Mouse (Mus musculus) myocyte (in vitro differentiated cells): Measurements from ENCODE around the gene Hoxa4. TPM values are rescaled to one million over a fixed set of nuclear protein-coding genes. Genes with fewer than 3 reads are reported as not detected.

Experiments
- H3K27me3 ChIP-seq: one replicate; pipeline ENCODE4 v1.6.1; 2011; ENCODE audit not compliant: control insufficient read depth, insufficient read depth, insufficient read length
- H3K36me3 ChIP-seq: one replicate; pipeline ENCODE4 v1.6.1; 2011; ENCODE audit not compliant: control insufficient read depth, insufficient read depth
- H3K4me2 ChIP-seq: one replicate; pipeline ENCODE4 v1.6.1; 2011; ENCODE audit warnings: low read depth, control low read depth
- H3K4me3 ChIP-seq: one replicate; pipeline ENCODE4 v1.5.1; 2011; ENCODE audit warnings: mild to moderate bottlenecking, control low read depth, moderate library complexity
- H3K79me2 ChIP-seq: one replicate; pipeline ENCODE4 v1.6.1; 2011; ENCODE audit not compliant: control insufficient read depth, insufficient read depth
- H3ac ChIP-seq: one replicate; pipeline ENCODE4 v1.6.1; 2011; ENCODE audit not compliant: control insufficient read depth, insufficient read length
- CEBPB ChIP-seq: IDR thresholded peaks from 2 replicates; pipeline ENCODE4 v1.6.1; 2011; ENCODE audit warnings: mild to moderate bottlenecking, moderate library complexity; ENCODE audit not compliant: poor library complexity, insufficient read depth, severe bottlenecking
- E2F4 ChIP-seq: IDR thresholded peaks from one replicate; pipeline ENCODE4 v1.6.1; 2011; ENCODE audit warnings: mild to moderate bottlenecking, control low read depth, moderate library complexity; ENCODE audit not compliant: insufficient read depth
- MAX ChIP-seq: IDR thresholded peaks from one replicate; pipeline ENCODE4 v1.6.1; 2011; ENCODE audit warnings: low read depth, mild to moderate bottlenecking, control low read depth
- MYOD1 ChIP-seq, 3 experiments: IDR thresholded peaks; one replicate each; pipeline ENCODE4 v1.6.1; 2011; ENCODE audit warnings: control low read depth in 2 of 3, low read depth in 2 of 3, mild to moderate bottlenecking in 2 of 3, moderate library complexity in 1 of 3; ENCODE audit not compliant: insufficient read length in 2 of 3, control insufficient read depth in 1 of 3
- MYOG ChIP-seq, 3 experiments: IDR thresholded peaks; one replicate each; pipeline ENCODE4 v1.6.1; 2011; ENCODE audit warnings: control low read depth in 2 of 3, low read depth in 2 of 3, mild to moderate bottlenecking in 2 of 3; ENCODE audit not compliant: insufficient read length in 2 of 3, control insufficient read depth in 1 of 3, insufficient read depth in 1 of 3
- POLR2A ChIP-seq: IDR thresholded peaks from one replicate; pipeline ENCODE4 v1.6.1; 2011; ENCODE audit warnings: low read depth, mild to moderate bottlenecking, control low read depth, moderate library complexity; ENCODE audit not compliant: insufficient read length
- POLR2AphosphoS2 ChIP-seq: IDR thresholded peaks from one replicate; pipeline ENCODE4 v1.6.1; 2011; ENCODE audit warnings: low read depth, control low read depth; ENCODE audit not compliant: insufficient read length
- REST ChIP-seq: IDR thresholded peaks from one replicate; pipeline ENCODE4 v1.6.1; 2011; ENCODE audit warnings: mild to moderate bottlenecking, control low read depth, moderate library complexity; ENCODE audit not compliant: insufficient read depth, insufficient read length
- SRF ChIP-seq: IDR thresholded peaks from one replicate; pipeline ENCODE4 v1.6.1; 2011; ENCODE audit warnings: low read depth; ENCODE audit not compliant: control insufficient read depth, insufficient read length
- TCF12 ChIP-seq: IDR thresholded peaks from one replicate; pipeline ENCODE4 v1.6.1; 2011; ENCODE audit warnings: mild to moderate bottlenecking, control low read depth; ENCODE audit not compliant: poor library complexity, insufficient read depth, severe bottlenecking
- TCF3 ChIP-seq: IDR thresholded peaks from one replicate; pipeline ENCODE4 v1.6.1; 2011; ENCODE audit warnings: low read depth, control low read depth; ENCODE audit not compliant: insufficient read length
- USF1 ChIP-seq: IDR thresholded peaks from one replicate; pipeline ENCODE4 v1.6.1; 2011; ENCODE audit warnings: low read depth, mild to moderate bottlenecking, control low read depth, moderate library complexity
- polyA plus RNA-seq: library from polyadenylated mRNA; unstranded; fragments of >200 nt; fragmentation: generic; extraction: Trizol; gene quantifications from one replicate; pipeline ENCODE4 v1.2.1, GENCODE M21; 2012; ENCODE audit warnings: missing spikeins

Hoxa4 gene
- polyA plus RNA-seq, result 1.4 TPM

- no peak for TF ChIP-seq CEBPB
- TF ChIP-seq USF1, result no peak
- TF ChIP-seq TCF3, result no peak
- TF ChIP-seq TCF12, result no peak
- no peak for TF ChIP-seq MYOD1 (IDR thresholded peaks at IDR 0.05; ENCODE audit: control insufficient read depth in 1 of 3, insufficient read length in 2 of 3, low read depth in 2 of 3)
- TF ChIP-seq MAX, result no peak
- TF ChIP-seq POLR2A, result no peak
- no peak for TF ChIP-seq REST
- no peak for TF ChIP-seq SRF
- no peak for TF ChIP-seq MYOG (IDR thresholded peaks at IDR 0.05; ENCODE audit: control insufficient read depth in 1 of 3, insufficient read depth in 1 of 3, insufficient read length in 2 of 3, low read depth in 2 of 3)
- no peak for TF ChIP-seq POLR2AphosphoS2
- TF ChIP-seq E2F4, result no peak
- Histone ChIP-seq H3K36me3 (no peaks in the 10 kb centered on the region), H3K27me3 (no peaks in the 10 kb centered on the region), H3K79me2 (peaks cover 4% of the 10 kb centered on the region), H3K4me2 (peak within 1 kb of the TSS; percentile 84), H3K4me3 (peak within 1 kb of the TSS; percentile 47), H3ac (peak within 1 kb of the TSS; percentile 0)
Observed at GRCm38 (mm10) chr6:52190906-52191810, at the start of gene Hoxa4. Gene Hoxa4, minus strand, starts transcription at chr6:52191753.

DNA sequence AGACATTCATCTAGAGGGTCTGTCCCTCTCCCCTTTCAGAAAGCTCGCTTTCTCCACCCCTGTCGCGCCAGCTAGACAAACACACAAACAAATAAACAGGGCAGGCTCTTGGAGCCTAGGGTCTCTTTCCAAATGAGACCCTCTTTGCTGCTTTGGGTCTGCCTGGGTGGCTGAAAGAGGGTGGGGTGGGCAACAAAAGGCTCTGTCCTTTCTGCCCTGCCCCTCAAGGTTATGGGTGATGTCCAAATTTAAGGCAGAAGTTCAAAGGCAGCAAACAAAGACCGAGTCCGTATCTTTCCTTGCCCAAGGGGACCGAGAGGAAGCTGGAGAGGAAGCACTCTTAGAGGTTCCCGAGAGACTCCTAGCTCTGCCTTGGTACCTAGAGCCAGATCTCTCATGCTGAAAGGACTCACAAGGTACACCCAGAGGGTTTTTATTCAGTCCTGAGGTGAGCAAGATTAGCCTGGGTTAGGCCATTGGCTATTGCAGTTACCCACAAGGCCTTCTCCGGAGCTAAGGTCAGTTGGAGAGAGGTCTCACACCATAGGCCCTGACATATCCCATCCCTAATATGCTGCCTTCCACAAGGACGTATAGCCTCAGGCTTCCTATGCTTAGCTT, 49.6 kb upstream of the Hoxa4 start:
- Histone ChIP-seq H3K4me2 (peak overlapping the region; percentile 76), H3K27me3 (no peaks in the 10 kb centered on the region), H3K79me2 (peaks cover 59% of the 10 kb centered on the region), H3K4me3 (peak overlapping the region; percentile 86), H3ac (no peak overlapping the region), H3K36me3 (no peaks in the 10 kb centered on the region)
- TF ChIP-seq POLR2AphosphoS2 (peak; percentile 31), SRF (no peak), MYOG (IDR thresholded peaks at IDR 0.05; ENCODE audit: control insufficient read depth in 1 of 3, insufficient read depth in 1 of 3, insufficient read length in 2 of 3, low read depth in 2 of 3) (no peak)

DNA sequence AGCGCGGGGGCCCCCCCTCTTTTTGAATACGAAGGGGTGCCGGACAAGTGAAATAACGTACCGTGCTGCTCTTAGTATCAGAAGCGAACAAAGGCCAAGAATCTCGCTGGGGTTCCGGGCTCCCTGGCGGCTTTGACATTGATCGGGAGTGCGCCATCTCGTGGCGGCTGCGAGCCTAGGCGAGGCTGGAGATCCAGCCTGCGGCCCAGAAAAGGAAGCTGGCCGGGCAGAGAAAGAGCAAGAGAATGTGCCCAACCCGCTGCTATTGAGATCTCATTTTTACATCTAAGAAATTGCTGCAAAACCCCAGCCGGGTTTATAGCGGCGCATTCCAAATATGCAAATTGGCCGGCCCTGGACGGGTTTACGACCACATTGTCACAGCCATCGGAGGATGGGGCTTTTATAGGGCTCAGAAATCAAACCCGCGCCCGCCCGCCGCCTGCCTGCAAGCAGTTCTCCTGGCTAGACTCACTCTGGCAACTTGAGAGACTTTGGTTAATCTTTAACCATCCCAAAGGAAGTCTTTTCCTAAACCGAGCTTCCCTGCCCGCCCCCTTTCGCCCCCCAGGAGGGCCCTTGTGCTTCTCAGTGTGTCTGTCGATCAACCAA, 48.9 kb upstream of the Hoxa4 start, which contains the start of gene Hoxa10:
Gene Hoxa10, minus strand, starts transcription at position 466 of the 612 bp plus-strand sequence.
- H3ac ChIP-seq, result peak within 1 kb of the TSS; percentile 16
- no peaks in the 10 kb centered on the region for H3K27me3 ChIP-seq
- TF ChIP-seq CEBPB (no peak), POLR2AphosphoS2 (peak; percentile 38), MAX (no peak), E2F4 (no peak), MYOG (IDR thresholded peaks at IDR 0.05; ENCODE audit: control insufficient read depth in 1 of 3, insufficient read depth in 1 of 3, insufficient read length in 2 of 3, low read depth in 2 of 3) (no peak), TCF3 (no peak)
- H3K79me2 ChIP-seq, result peaks cover 65% of the 10 kb centered on the region
- H3K4me2 ChIP-seq, result peak within 1 kb of the TSS; percentile 79
- H3K4me3 ChIP-seq, result peak within 1 kb of the TSS; percentile 86
- no peaks in the 10 kb centered on the region for H3K36me3 ChIP-seq

- peaks cover 71% of the 10 kb centered on the region for H3K79me2 ChIP-seq
- no peaks in the 10 kb centered on the region for H3K36me3 ChIP-seq
- H3K4me3 ChIP-seq, result peak overlapping the region; percentile 86
- H3K27me3 ChIP-seq, result no peaks in the 10 kb centered on the region
- H3ac ChIP-seq, result peak overlapping the region; percentile 16
- H3K4me2 ChIP-seq, result peak overlapping the region; percentile 79
- TF ChIP-seq CEBPB (no peak), POLR2A (no peak), SRF (no peak), E2F4 (no peak), TCF3 (no peak), MAX (no peak), TCF12 (no peak), MYOD1 (IDR thresholded peaks at IDR 0.05; ENCODE audit: control insufficient read depth in 1 of 3, insufficient read length in 2 of 3, low read depth in 2 of 3) (no peak), REST (no peak), USF1 (no peak), MYOG (IDR thresholded peaks at IDR 0.05; ENCODE audit: control insufficient read depth in 1 of 3, insufficient read depth in 1 of 3, insufficient read length in 2 of 3, low read depth in 2 of 3) (no peak), POLR2AphosphoS2 (no peak)
Observed at GRCm38 (mm10) chr6:52239625-52240388, 48.3 kb upstream of the Hoxa4 start.
